Mouse (Mus musculus) small intestine, adult 2 months (tissue): ENCODE results near the gene Psen2.

Source experiments
- CTCF ChIP-seq: fragments of 200-500 bp; IDR thresholded peaks from 2 replicates; pipeline ENCODE4 v1.5.1; 2012; ENCODE audit warnings: low read depth, mild to moderate bottlenecking, control low read depth, inconsistent platforms, low read length, moderate library complexity, mixed read lengths; ENCODE audit not compliant: insufficient replicate concordance, insufficient read length; ENCODE audit errors: extremely low read depth
- POLR2A ChIP-seq: fragments of 200-500 bp; IDR thresholded peaks from 2 replicates; pipeline ENCODE4 v1.6.1; 2012; ENCODE audit warnings: low read depth, mild to moderate bottlenecking, control low read depth, inconsistent platforms, low read length, moderate library complexity

GRCm38 (mm10) chr1:180225500-180226220, 37.6 kb downstream of the Psen2 start:
- no peak for TF ChIP-seq CTCF
- no peak for TF ChIP-seq POLR2A
